Mouse (Mus musculus) left cerebral cortex, adult 8-10 months (tissue): ENCODE measurements around the gene Ifi27l2b. TPM values are rescaled to one million over a fixed set of nuclear protein-coding genes. Genes with fewer than 3 reads are reported as not detected.

Source experiments
- DNase-seq, 2 experiments: peaks; one replicate each; pipeline ENCODE4 v3.0.0; 2022; ENCODE audit warnings: low spot score in 2 of 2
- total RNA-seq, 4 experiments: library from RNA; stranded (reverse); gene quantifications; 2 replicates each; pipeline ENCODE4 v1.2.4; 2022

Gene Ifi27l2b
- total RNA-seq, 4 experiments from 2014 or later = not detected

DNA sequence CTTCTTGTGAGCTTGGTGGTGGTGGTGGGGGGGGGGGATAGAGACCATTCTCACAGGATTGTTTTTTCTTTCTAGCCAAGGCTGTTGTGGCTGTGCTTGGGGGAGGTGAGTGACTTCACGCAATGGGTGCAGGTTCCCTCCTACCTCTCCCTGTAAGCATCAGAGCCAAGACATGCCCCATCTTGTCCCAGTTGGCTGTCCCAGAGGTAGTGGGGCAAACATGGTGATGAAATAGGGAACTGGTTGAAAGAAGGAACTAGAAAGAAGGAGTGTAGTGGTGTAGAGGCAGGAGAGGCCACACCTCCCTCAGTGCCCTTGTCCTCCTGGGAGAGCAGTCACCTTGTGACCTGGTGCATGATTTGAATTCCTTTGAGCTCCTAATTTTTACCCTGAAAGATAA is 19.4 kb downstream of the Ifi27l2b start:
- DNase-seq = no peak

DNA sequence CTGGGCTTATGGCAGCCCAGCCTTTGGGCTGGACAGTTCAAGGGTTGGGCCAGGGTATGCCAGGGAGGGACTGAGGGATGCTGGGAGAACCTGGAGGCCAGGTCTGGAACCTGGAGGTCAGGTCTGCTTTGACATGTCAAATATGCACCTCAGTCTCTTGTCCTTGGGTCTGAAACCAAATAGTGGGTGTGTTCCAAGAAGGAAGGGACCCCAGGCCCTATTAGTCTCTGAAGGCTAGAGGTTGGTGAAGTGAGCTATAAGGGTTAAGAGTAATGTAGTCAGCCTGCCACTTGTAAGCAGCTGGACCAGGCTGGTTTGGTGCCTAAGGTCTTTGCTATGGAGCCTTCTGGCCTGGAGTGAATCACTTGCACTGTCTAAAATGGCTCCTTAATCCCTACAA is 22.2 kb downstream of the Ifi27l2b start:
- DNase-seq = no peak

DNA sequence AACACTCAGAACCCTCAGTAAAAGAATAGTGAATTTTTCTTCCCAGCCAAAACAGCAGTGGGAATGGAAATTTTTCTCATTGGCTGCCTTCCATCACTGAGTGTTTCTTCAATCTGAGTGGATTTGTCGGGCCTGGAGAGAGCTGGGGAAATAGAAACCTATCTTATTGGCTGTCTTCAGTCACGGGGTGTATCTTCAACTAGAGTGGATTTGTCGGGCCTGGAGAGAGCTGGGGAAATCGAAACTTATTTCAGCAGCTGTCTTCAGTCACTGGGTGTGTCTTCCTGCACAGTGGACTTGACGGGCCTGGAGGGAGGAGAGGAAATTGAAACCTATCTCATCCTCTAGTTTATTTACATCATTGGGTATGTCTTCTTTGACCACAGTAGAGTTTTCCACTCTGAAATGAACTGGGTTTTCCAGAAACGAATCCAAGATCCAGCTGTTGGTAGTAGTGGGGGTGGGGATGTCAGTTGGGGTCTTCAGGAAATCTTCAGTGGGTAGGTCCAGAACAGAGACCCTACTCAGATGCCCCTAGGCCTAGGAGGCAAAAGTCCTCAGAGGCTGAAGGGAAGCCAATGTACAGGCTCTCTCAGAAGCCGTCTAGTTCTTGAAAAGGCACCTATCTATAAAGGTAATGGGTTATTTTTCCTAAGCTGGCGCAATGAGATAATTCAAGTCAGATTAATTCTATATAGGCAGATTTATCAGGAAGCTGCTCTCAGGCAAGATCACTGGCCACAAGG is 22.9 kb downstream of the Ifi27l2b start, which contains the start of gene Ifi27:
Ifi27 (plus strand) TSS at position 226 of the 746 bp plus-strand sequence.
- DNase-seq = no peak

DNA sequence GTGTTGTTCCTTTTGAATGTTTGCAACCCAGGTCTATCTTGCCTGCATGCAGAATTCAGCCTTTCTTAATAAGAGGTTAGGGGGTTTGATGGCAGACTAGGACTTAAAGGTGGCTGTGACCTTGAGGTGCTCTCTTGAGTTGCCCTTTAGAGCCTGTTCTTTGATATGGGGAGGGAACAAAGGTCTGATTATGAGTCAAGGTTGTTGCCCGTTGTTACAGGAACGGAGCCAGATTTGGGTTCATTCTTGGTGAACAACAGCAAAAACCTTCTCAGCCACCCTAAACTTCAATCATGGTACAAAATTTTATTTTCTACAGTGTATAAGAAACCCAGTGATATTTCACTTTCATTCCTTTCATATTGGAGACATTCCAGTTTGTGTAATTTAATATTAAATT is 23.6 kb downstream of the Ifi27l2b start:
- DNase-seq = no peak

DNA sequence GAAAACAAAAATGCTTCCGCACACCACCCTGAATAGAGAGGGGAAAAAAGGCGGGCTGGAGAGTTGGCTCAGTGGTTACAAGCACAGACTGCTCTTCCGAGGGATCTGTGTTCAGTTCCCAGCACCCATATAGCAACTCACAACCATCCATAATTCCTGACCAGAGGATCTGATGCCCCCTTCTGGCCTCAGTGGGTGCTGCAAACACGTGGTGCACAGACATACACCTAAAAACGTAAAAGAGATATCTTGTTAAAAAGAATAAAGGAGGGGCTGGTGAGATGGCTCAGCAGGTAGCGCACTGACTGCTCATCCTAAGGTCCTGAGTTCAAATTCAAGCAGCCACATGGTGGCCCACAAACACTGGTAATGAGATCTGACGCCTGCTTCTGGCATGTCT is 30.3 kb downstream of the Ifi27l2b start:
- no peak for DNase-seq

DNA sequence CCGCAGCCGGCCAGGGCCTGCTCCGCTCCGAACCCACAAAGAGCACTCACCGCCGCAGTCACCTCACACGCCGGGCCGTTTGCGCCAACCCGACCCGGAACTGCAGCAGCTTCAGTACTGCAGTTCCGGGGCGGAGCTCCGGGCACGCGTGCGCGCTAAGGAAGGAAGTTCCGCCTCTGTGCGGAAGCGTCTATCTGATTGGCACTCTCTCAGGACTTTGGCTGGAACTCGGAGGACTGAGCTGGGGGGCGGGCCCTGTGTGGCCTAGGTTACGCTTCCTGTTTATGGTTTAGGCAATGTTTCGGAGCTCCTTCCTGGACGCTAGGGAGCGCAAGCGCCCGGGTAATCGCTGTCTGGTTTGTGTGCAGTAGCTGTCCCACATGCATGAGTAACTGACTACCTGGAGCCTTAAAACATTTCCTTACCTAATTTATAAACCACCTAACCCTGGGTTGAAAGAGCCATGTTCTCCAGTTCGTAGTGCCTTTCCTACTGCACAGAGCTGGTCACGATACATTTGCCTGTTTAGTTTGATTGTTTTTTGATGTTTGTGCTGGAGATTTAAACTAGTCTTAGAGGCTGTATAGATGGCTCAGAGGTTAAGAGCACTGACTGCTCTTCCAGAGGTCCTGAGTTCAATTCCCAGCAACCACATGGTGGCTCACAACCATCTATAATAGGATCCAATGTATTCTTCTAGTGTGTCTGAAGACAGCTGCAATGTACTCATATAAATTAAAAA is 31.1 kb downstream of the Ifi27l2b start, which contains the start of gene Ddx24:
Ddx24 (minus strand) TSS at position 102 of the 742 bp plus-strand sequence.
- peak; percentile 89 to 99 for DNase-seq

DNA sequence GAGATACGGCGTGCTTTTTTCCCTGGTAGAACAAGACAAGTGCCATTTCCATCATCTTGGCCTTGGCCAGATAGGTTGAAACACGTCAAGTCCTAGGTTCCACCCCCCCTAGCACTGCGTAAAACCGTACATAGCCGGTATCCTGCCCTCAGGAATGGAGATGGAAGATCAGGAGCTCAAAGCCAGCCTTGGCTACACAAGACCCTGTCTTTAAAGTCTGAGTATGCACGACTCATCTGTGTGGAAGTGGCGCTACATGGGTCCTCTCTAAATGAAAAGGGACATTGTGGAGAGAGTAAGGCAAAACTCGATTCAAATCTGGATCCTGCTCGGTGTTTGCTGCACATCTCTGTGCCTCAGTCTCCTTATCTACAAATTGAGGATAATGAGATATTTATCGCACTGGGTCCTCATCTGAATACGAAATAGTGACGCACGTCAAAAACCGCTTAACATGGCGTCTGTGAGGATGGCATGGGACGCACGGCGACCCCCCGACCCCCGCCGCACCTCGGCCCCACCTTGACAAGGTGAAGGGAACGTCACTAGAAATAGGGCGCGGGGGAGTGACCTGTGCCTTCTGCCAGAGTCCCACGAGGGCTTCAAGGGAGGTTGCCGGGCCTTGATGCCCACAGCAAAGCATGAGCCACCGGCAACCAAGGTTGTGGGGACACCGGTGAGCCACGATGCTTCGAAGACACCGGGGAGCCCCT is 31.9 kb downstream of the Ifi27l2b start:
- no peak for DNase-seq

DNA sequence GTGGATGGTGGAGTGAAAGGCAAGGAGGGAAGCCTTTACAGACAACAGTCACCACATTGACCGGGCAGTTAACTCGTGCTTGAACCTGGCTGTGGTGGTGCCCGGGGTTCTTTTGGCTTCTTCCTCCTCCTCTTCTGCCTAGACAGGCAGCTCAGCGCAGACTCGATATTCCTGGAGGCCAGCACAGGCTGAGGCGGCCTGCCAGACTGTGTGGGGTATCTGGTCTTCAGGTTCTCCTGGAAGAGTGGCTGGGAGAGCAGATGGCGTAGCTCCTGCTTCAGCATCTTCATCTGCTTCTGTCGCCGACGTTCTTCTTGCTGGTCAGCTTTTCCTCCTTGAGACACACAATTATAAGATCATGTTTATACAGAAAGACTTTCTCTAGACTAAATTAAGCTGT is 48.9 kb downstream of the Ifi27l2b start:
- peak in 1 of 2 experiments; percentile 80 for DNase-seq

DNA sequence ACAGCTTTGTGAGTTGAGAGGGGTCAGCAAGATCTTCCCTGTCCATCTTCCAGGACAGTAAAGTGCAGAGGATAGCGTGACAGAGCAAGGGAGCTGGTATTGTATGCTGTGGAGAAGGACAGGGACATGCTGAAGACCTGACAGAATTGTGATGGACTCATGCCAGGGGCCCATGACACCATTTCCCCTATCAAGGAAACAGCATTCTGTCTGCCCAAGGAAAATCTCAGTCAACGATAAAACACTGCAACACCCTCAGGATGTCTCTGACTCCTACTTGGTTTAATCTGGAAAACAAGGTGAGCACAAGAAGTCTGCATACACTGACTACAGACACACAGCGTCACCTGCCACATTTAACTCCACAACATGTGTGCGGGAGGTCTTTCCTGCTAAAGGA is 49.3 kb downstream of the Ifi27l2b start, which contains the start of gene 9330161L09Rik:
9330161L09Rik (minus strand) TSS at position 101 of the 400 bp plus-strand sequence.
- DNase-seq = no peak

DNA sequence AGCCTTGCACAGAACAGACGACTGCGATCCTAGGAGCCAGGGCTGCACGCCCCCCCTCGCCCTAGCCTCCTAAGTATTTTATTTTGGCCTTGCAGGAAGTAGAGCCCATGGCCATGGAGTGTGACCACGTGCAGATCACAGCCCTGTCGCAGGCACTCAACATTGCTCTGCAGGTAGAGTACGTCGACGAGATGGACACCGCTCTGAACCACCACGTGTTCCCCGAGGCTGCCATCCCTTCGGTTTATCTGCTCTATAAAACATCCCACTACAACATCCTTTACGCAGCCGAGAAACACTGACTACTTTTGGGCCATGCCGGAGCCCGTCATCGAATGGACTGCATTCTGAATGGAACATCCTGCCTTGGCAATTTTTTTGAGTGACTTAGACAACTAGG is 52.9 kb downstream of the Ifi27l2b start:
- DNase-seq = no peak

Other genes starting within 250 kb of the Ifi27l2b start
- 10 to 100 TPM; 14.3 to 15.5 (median 14.9) TPM for gene Prima1, start 215.1 kb downstream of the Ifi27l2b start, total RNA-seq
- 1 to 10 TPM; 1.9 to 4.9 (median 3.1) TPM for gene Fam181a, start 146.2 kb downstream of the Ifi27l2b start, total RNA-seq
- gene Asb2, start 101.2 kb downstream of the Ifi27l2b start, total RNA-seq = 1 to 10 TPM; 4.2 to 7.1 (median 4.7) TPM
- 10 to 100 TPM; 17.2 to 21.0 (median 18.4) TPM for gene Otub2, start 68.5 kb downstream of the Ifi27l2b start, total RNA-seq
- gene 9330161L09Rik, start 49.4 kb downstream of the Ifi27l2b start, total RNA-seq = 1 to 10 TPM; 3.4 to 5.0 (median 4.2) TPM
- 100 to 1,000 TPM; 253 to 278 (median 258) TPM for gene Ddx24, start 31.4 kb downstream of the Ifi27l2b start, total RNA-seq
- 100 to 1,000 TPM in 2 of 4 experiments, 10 to 100 TPM in 2; 75.6 to 125 (median 90.7) TPM for gene Ifi27, start 23.0 kb downstream of the Ifi27l2b start, total RNA-seq
- gene Ifi27l2a, start 13.5 kb downstream of the Ifi27l2b start, total RNA-seq = 10 to 100 TPM in 1 of 4 experiments, 1 to 10 TPM in 3; 1.3 to 12.1 (median 5.3) TPM
- 10 to 100 TPM; 24.7 to 31.9 (median 29.3) TPM for gene Ppp4r4, start 75.1 kb upstream of the Ifi27l2b start, total RNA-seq
- not detected for gene Serpina10, start 174.2 kb upstream of the Ifi27l2b start, total RNA-seq
- gene Serpina6, start 200.0 kb upstream of the Ifi27l2b start, total RNA-seq = not detected
- not detected for gene Serpina16, start 218.9 kb upstream of the Ifi27l2b start, total RNA-seq
- gene Serpina1f, start 238.3 kb upstream of the Ifi27l2b start, total RNA-seq = not detected